Mouse (Mus musculus): ENCODE data around the gene Itgae.

GRCm38 (mm10) chr11:73177509-73177875 is 87.1 kb downstream of the Itgae start:
- TF ChIP-seq CTCF (IDR thresholded peaks at IDR 0.05; ENCODE audit: borderline replicate concordance, insufficient read depth, low read depth, low read length) (no peak), POLR2A (IDR thresholded peaks at IDR 0.05; ENCODE audit: borderline replicate concordance, insufficient read depth, low read length) (no peak)

Data from cerebellum, adult 2 months (tissue).